Mouse (Mus musculus) testis, adult 2 months (tissue): Measurements from ENCODE around the gene Stk10. TPM values are rescaled to one million over a fixed set of nuclear protein-coding genes. Genes with fewer than 3 reads are reported as not detected.

Experiments
- H3K27ac ChIP-seq: fragments of 200-500 bp; 2 replicates; pipeline ENCODE4 v1.5.1; 2012; ENCODE audit warnings: low read depth, low read length; ENCODE audit not compliant: control insufficient read depth, insufficient read depth
- H3K27me3 ChIP-seq: fragments of 200-500 bp; 2 replicates; pipeline ENCODE4 v1.6.1; 2012; ENCODE audit warnings: mild to moderate bottlenecking, low read length, moderate library complexity; ENCODE audit not compliant: control insufficient read depth, insufficient read depth
- H3K36me3 ChIP-seq: fragments of 200-500 bp; 2 replicates; pipeline ENCODE4 v1.6.1; 2012; ENCODE audit warnings: mild to moderate bottlenecking, low read length; ENCODE audit not compliant: control insufficient read depth, insufficient read depth
- H3K4me1 ChIP-seq: fragments of 200-500 bp; 2 replicates; pipeline ENCODE4 v1.6.1; 2012; ENCODE audit warnings: low read length; ENCODE audit not compliant: control insufficient read depth, insufficient read depth
- H3K4me3 ChIP-seq: fragments of 200-500 bp; 2 replicates; pipeline ENCODE4 v1.5.1; 2012; ENCODE audit warnings: low read depth, mild to moderate bottlenecking, low read length, moderate library complexity, mixed read lengths; ENCODE audit not compliant: control insufficient read depth
- CTCF ChIP-seq: fragments of 200-500 bp; IDR thresholded peaks from 2 replicates; pipeline ENCODE4 v1.5.1; 2012; ENCODE audit warnings: low read depth, mild to moderate bottlenecking, inconsistent platforms, low read length, moderate library complexity; ENCODE audit not compliant: control insufficient read depth, insufficient read depth, insufficient replicate concordance
- POLR2A ChIP-seq: fragments of 200-500 bp; IDR thresholded peaks from 2 replicates; pipeline ENCODE4 v1.6.1; 2012; ENCODE audit warnings: low read depth, mild to moderate bottlenecking, inconsistent platforms, low read length, moderate library complexity; ENCODE audit not compliant: control insufficient read depth
- polyA plus RNA-seq: library from polyadenylated mRNA; depleted of rRNA; stranded (reverse); fragments of >200 nt; gene quantifications from 2 replicates; pipeline ENCODE4 v1.2.3, GENCODE M21; 2012

The Stk10 gene
- polyA plus RNA-seq, 1 experiment = 38.3 TPM

DNA sequence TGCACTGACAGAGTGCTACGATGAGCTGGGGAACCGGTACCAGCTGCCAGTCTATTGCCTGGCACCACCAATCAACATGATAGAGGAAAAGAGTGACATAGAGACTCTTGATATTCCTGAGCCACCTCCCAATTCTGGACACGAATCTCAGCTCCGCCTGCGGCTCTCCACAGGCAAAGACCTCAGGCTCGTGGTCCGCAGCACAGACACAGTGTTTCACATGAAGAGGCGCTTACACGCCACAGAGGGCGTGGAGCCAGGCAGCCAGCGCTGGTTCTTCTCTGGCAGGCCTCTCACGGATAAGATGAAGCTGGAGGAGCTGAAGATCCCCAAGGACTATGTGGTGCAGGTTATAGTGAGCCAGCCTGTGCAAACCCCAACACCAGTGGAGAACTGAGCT lies 17.0 kb upstream of the Stk10 start:
- H3K27ac ChIP-seq = no peak overlapping the region
- H3K27me3 ChIP-seq = no peaks in the 10 kb centered on the region
- TF ChIP-seq POLR2A = no peak
- no peak for TF ChIP-seq CTCF
- H3K36me3 ChIP-seq = peaks cover 2% of the 10 kb centered on the region; the same call in 1 of the 2 replicates
- no peaks in the 10 kb centered on the region for H3K4me1 ChIP-seq
- no peak overlapping the region for H3K4me3 ChIP-seq

DNA sequence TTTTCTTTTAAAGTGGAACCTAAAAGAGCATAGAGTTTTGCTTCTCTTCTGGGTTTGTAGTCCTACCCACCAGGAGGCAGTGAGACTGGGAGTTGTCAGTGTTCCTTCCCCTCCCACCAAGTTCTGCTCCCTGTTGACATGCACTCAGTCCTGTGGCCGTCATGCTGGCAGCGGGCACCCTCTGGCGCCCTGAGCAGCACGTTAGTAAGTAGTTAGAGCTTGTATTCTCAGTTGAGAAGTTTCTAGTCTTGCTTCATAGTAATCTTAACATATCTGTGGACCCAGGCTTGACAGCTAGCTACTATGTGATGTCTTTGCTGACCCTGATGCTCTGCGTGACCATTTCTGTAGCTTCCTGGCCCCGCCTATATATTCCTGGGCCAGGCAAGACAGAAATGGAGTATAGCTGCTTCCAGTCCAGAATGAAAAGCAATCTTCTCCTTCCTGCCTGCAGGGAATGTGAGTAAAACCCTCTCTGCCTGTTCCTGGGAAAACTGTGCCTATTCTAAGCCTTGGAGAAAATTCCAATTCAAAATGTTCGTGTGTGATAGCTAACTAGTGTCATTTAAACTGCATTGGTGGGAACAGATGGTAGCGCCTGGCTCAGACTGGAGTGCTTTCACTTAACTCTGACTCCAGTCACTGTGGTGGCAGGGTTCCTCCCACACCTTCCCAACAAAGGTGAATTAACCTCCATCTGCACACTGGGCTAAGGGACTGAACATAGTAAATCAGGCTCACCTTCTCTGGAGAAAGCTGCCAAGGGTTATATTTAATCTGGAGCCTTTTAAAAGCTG lies 16.0 kb upstream of the Stk10 start:
- H3K27ac ChIP-seq = no peak overlapping the region
- no peaks in the 10 kb centered on the region for H3K27me3 ChIP-seq
- H3K36me3 ChIP-seq = peaks cover 2% of the 10 kb centered on the region; the same call in 1 of the 2 replicates
- no peaks in the 10 kb centered on the region for H3K4me1 ChIP-seq
- TF ChIP-seq POLR2A (no peak), CTCF (no peak)
- no peak overlapping the region for H3K4me3 ChIP-seq

DNA sequence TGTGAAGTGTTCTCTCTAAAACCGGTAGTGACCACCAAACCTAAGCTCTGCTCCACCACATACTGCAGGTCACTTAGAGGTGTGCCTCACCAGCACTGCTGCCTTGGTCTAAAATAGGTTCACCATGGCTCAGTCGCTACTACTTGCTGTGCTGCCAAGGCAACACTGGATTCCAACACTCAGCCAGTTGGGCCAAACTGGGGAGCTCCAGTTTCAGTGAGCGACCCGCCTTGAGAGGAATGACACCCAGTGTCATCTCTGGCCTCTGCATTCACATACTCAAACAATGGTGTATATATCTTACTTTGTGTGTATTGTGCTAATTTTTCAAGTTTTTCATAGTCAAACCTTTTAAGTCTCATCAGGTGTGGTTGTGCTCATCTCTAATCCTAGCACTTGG lies 14.3 kb upstream of the Stk10 start:
- Histone ChIP-seq H3K4me3 (no peak overlapping the region), H3K4me1 (no peaks in the 10 kb centered on the region), H3K27ac (no peak overlapping the region), H3K36me3 (peaks cover 2% of the 10 kb centered on the region; the same call in 1 of the 2 replicates), H3K27me3 (no peaks in the 10 kb centered on the region)
- TF ChIP-seq CTCF (no peak), POLR2A (no peak)

DNA sequence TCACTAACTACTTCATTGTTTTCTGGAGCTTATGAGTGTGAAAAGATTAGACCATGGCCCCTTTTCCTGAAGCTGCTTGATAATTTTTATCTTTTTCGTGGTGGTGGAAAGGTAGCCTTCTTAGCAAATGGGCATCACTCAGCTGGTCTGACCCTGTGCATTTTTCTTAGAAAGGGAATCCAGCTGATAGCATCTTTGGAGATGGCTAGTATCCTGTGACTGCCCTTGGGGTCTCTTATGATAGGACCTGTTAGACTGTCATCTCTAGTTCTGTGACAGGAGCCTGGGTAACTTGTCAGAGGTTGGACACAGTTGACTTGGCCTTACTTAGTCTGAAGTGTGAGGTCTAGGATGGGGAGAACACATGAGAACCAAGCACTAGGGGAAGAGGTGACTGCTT lies 13.8 kb upstream of the Stk10 start:
- no peak overlapping the region for H3K4me3 ChIP-seq
- H3K27ac ChIP-seq = no peak overlapping the region
- peaks cover 2% of the 10 kb centered on the region; the same call in 1 of the 2 replicates for H3K36me3 ChIP-seq
- H3K4me1 ChIP-seq = no peaks in the 10 kb centered on the region
- H3K27me3 ChIP-seq = no peaks in the 10 kb centered on the region
- no peak for TF ChIP-seq POLR2A

DNA sequence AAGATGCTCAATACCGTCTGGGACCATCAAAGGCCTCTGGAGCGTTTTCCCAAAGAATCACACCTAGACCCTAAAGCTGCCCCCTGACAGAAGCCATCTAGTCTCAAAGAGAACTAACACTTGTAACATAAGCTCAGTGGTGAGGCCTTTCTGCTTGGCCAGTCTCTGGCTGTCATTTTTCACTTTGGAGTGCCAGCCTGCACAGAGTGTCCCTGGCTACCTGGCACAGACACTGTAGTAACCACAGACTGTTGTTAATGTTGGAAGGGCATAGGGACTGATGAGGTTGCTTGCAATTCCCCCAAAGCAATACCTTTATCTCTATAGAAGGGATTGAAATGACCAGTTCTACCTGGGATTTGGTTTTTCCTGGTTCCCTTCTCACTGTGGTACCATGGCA lies 11.9 kb upstream of the Stk10 start:
- Histone ChIP-seq H3K4me1 (no peaks in the 10 kb centered on the region), H3K27me3 (no peaks in the 10 kb centered on the region), H3K36me3 (peaks cover under 1% of the 10 kb centered on the region; the same call in 1 of the 2 replicates), H3K27ac (no peak overlapping the region), H3K4me3 (no peak overlapping the region)
- TF ChIP-seq POLR2A (no peak), CTCF (no peak)

DNA sequence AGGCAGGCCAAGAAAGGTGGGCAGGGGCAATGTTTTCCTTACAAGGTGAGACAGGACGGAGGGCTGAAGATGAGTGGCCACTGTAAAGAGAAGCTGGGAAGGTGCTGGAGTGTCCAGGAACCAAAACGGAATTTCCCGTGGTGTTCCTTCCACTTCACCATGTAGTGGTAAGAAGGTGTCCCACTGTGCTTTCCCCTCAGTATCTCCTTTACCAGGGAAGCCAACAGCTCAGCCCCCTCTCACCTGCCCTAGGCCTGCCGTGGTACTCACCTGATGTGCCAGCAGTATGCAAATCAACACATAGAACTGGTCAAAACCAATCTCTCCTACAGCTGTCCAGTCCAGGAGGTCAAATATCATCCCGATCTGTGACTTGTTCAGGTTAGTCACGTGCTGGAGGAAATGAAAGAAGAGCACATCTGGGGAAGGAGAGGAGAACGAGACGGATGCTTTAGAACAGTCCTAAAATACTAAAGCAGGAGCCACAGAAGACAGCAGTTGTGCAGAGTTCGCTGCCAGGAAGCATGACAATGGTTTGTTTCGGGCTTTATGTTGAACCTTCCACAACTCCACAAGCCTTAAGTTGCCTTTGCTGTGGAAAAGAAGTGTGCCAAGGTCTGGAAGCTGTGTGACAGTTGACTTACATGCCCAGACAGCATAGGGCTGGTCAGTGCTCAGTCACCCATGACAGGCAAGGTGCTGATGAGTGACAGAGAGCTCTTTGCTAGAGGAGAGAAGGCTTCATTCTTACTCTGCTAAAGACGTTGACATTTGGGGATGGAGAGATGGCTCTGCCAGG lies 8.8 kb upstream of the Stk10 start:
- TF ChIP-seq CTCF (no peak), POLR2A (no peak)
- no peaks in the 10 kb centered on the region for H3K27me3 ChIP-seq
- 0 out of 2 replicates have a peak, but pooled peaks cover 2% of the 10 kb centered on the region for H3K4me1 ChIP-seq
- H3K4me3 ChIP-seq = peak overlapping the region; percentile 65
- H3K36me3 ChIP-seq = no peaks in the 10 kb centered on the region; the same call in 1 of the 2 replicates
- no peak overlapping the region for H3K27ac ChIP-seq

DNA sequence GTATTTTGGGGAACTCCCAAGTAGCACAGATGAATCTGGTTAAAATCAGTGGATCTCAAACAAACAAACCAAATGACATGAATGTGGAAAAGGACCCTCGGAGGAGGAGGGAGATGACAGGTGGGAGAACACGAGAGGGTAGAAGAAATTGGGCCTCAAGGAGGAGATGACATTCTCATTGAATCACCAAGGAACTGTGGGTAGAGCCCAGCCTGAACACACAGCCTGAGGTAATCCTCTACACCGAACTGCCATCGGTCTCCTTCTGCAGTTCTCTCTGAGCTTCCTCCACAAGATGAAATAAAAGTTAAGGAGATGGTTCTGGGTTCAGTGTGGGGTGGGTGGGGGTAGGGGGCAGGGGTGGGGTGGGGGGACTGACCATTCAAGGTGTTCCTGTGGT lies 6.1 kb upstream of the Stk10 start:
- TF ChIP-seq POLR2A = no peak
- TF ChIP-seq CTCF = no peak
- no peaks in the 10 kb centered on the region for H3K27me3 ChIP-seq
- H3K4me1 ChIP-seq = peaks cover 2% of the 10 kb centered on the region; the same call in 1 of the 2 replicates
- H3K4me3 ChIP-seq = peak overlapping the region; percentile 70
- no peak overlapping the region for H3K27ac ChIP-seq
- H3K36me3 ChIP-seq = no peaks in the 10 kb centered on the region; the same call in 1 of the 2 replicates
